Mouse (Mus musculus) lung, postnatal 0 days (tissue): ENCODE measurements around the gene Gramd2. TPM values are rescaled to one million over a fixed set of nuclear protein-coding genes. Genes with fewer than 3 reads are reported as not detected.

Experiments
- ATAC-seq: fragments of 200-750 bp; cut with Nextera tagmentation; 2 replicates; pipeline ENCODE4 v1.8.0; 2017; ENCODE audit warnings: moderate library complexity
- DNase-seq: peaks from one replicate; pipeline ENCODE4 v3.0.0-alpha.2; 2016; ENCODE audit warnings: low spot score
- H3K27ac ChIP-seq: fragments of 300-500 bp; sonication (generic); 2 replicates; pipeline ENCODE4 v1.5.1; 2014; ENCODE audit warnings: antibody characterized with exemption, mild to moderate bottlenecking, low read length, mixed read lengths
- H3K27me3 ChIP-seq: fragments of 300-500 bp; sonication (generic); replicated peaks from 2 replicates; pipeline ENCODE4 v1.6.1; 2014; ENCODE audit warnings: low read length, mixed read lengths; ENCODE audit not compliant: insufficient read depth
- H3K36me3 ChIP-seq: fragments of 300-500 bp; sonication (generic); 2 replicates; pipeline ENCODE4 v1.6.1; 2014; ENCODE audit warnings: low read length, mixed read lengths; ENCODE audit not compliant: insufficient read depth
- H3K4me1 ChIP-seq: fragments of 300-500 bp; sonication (generic); 2 replicates; pipeline ENCODE4 v1.6.1; 2014; ENCODE audit warnings: antibody characterized with exemption, low read depth, low read length, mixed read lengths; ENCODE audit not compliant: insufficient read depth
- H3K4me2 ChIP-seq: fragments of 300-500 bp; sonication (generic); replicated peaks from 2 replicates; pipeline ENCODE4 v1.6.1; 2014; ENCODE audit warnings: low read depth, mild to moderate bottlenecking, low read length, moderate library complexity, mixed read lengths
- H3K4me3 ChIP-seq: fragments of 300-500 bp; sonication (generic); 2 replicates; pipeline ENCODE4 v1.5.1; 2014; ENCODE audit warnings: low read depth, low read length
- H3K9ac ChIP-seq: fragments of 300-500 bp; sonication (generic); replicated peaks from 2 replicates; pipeline ENCODE4 v1.6.1; 2014; ENCODE audit warnings: low read depth, mild to moderate bottlenecking
- H3K9me3 ChIP-seq: fragments of 300-500 bp; sonication (generic); 2 replicates; pipeline ENCODE4 v1.6.1; 2016; ENCODE audit warnings: low read length, mixed read lengths
- CTCF ChIP-seq: IDR thresholded peaks from 2 replicates; pipeline ENCODE4 v1.5.1; 2016; ENCODE audit warnings: antibody characterized with exemption, mild to moderate bottlenecking
- EP300 ChIP-seq: IDR thresholded peaks from 2 replicates; pipeline ENCODE4 v1.6.1; 2016; ENCODE audit warnings: antibody characterized with exemption, mild to moderate bottlenecking, control low read depth
- WGBS: fragments of 180-500 bp; shearing (Covaris S2); extraction: QIAGEN DNeasy Blood & Tissue Kit; methylation state at CpG from one replicate; pipeline ENCODE4 v1.1.7; 2014; 5-methylcytosine and 5-hydroxymethylcytosine counted together
- polyA plus RNA-seq: library from polyadenylated mRNA; unstranded; fragments of >200 nt; fragmentation: Nextera tagmentation; extraction: Ambion mirVana; gene quantifications from 2 replicates; pipeline ENCODE4 v1.2.1, GENCODE M21; 2015

Gramd2 gene
- polyA plus RNA-seq, 1 experiment from 2014 or later: 95.2 TPM

- no peaks in the 10 kb centered on the region for H3K9me3 ChIP-seq
- H3K4me3 ChIP-seq: no peak overlapping the region
- TF ChIP-seq EP300 (no peak), CTCF (no peak)
- peaks cover 27% of the 10 kb centered on the region for H3K36me3 ChIP-seq
- no peaks in the 10 kb centered on the region for H3K27me3 ChIP-seq
- no peak overlapping the region for H3K27ac ChIP-seq
- no peak overlapping the region for H3K9ac ChIP-seq
- H3K4me1 ChIP-seq: peaks cover 4% of the 10 kb centered on the region
- no peak for DNase-seq
- WGBS: 68% methylated on average over 1 of the region's 1 CpGs
- ATAC-seq: no peak
- H3K4me2 ChIP-seq: no peak overlapping the region
These were observed 13.1 kb upstream of the Gramd2 start for GRCm38 (mm10) chr9:59666813-59667212.

GRCm38 (mm10) chr9:59667250-59667649 lies 12.7 kb upstream of the Gramd2 start:
- TF ChIP-seq CTCF (no peak), EP300 (no peak)
- Histone ChIP-seq H3K4me2 (no peak overlapping the region), H3K9ac (no peak overlapping the region), H3K4me1 (peaks cover 4% of the 10 kb centered on the region), H3K4me3 (no peak overlapping the region), H3K36me3 (peaks cover 31% of the 10 kb centered on the region), H3K27me3 (no peaks in the 10 kb centered on the region), H3K9me3 (no peaks in the 10 kb centered on the region), H3K27ac (no peak overlapping the region)
- DNase-seq (no peak), ATAC-seq (no peak)
- WGBS: 56% methylated on average over 4 of the region's 4 CpGs

- H3K4me2 ChIP-seq: no peak overlapping the region
- 71% methylated on average over 6 of the region's 6 CpGs for WGBS
These were observed 12.0 kb upstream of the Gramd2 start for GRCm38 (mm10) chr9:59667904-59668303.

GRCm38 (mm10) chr9:59668473-59668872 lies 11.5 kb upstream of the Gramd2 start:
- Histone ChIP-seq H3K4me3 (no peak overlapping the region), H3K4me2 (no peak overlapping the region), H3K27me3 (no peaks in the 10 kb centered on the region), H3K9ac (no peak overlapping the region), H3K9me3 (no peaks in the 10 kb centered on the region), H3K27ac (no peak overlapping the region), H3K4me1 (peaks cover 4% of the 10 kb centered on the region), H3K36me3 (peaks cover 40% of the 10 kb centered on the region)
- TF ChIP-seq EP300: no peak
- no peak for TF ChIP-seq CTCF
- ATAC-seq (no peak), DNase-seq (no peak)
- WGBS: 79% methylated on average over 7 of the region's 7 CpGs

More at GRCm38 (mm10) chr9:59667904-59668303, 12.0 kb upstream of the Gramd2 start:
- H3K4me3 ChIP-seq: no peak overlapping the region
- H3K9me3 ChIP-seq: no peaks in the 10 kb centered on the region
- H3K27ac ChIP-seq: no peak overlapping the region
- H3K36me3 ChIP-seq: peaks cover 34% of the 10 kb centered on the region
- no peak overlapping the region for H3K9ac ChIP-seq
- peaks cover 4% of the 10 kb centered on the region for H3K4me1 ChIP-seq
- no peak for TF ChIP-seq EP300
- TF ChIP-seq CTCF: no peak
- DNase-seq (no peak), ATAC-seq (no peak)
- H3K27me3 ChIP-seq: no peaks in the 10 kb centered on the region

DNA sequence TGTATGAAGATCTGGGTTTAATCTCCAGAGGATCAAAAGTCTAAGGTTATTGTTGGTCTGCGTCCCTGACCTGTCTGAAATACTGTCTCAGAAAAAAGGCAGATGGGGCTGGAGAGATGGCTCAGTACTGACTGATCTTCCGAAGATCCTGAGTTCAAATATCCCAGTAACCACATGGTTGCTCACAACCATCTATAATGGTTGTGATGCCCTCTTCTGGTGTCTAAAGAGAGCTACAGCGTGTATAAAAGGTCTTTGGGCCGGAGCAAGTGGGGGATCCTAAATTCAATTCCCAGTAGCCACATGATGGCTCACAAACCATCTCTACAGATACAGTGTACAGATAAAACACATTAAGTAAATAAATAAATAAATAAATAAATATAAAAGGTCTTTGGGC lies 10.8 kb upstream of the Gramd2 start:
- ATAC-seq (no peak), DNase-seq (peak; percentile 53)
- TF ChIP-seq EP300 (no peak), CTCF (peak; percentile 64)
- Histone ChIP-seq H3K9ac (no peak overlapping the region), H3K27ac (no peak overlapping the region), H3K9me3 (no peaks in the 10 kb centered on the region), H3K4me3 (no peak overlapping the region), H3K4me2 (no peak overlapping the region), H3K36me3 (peaks cover 46% of the 10 kb centered on the region), H3K4me1 (no peaks in the 10 kb centered on the region), H3K27me3 (no peaks in the 10 kb centered on the region)
- WGBS: 72% methylated on average over 4 of the region's 4 CpGs

- no peak for TF ChIP-seq EP300
- H3K4me3 ChIP-seq: no peak overlapping the region
- no peaks in the 10 kb centered on the region for H3K9me3 ChIP-seq
- no peaks in the 10 kb centered on the region for H3K4me1 ChIP-seq
- no peak overlapping the region for H3K4me2 ChIP-seq
- no peak for DNase-seq
- no peak overlapping the region for H3K9ac ChIP-seq
- 88% methylated on average over 12 of the region's 12 CpGs for WGBS
- H3K27me3 ChIP-seq: no peaks in the 10 kb centered on the region
- peaks cover 59% of the 10 kb centered on the region for H3K36me3 ChIP-seq
- ATAC-seq: no peak
- no peak overlapping the region for H3K27ac ChIP-seq
These were observed 7.6 kb upstream of the Gramd2 start for GRCm38 (mm10) chr9:59672195-59672894.
